Mouse (Mus musculus): ENCODE results near the gene Ifit3b.
"Not testable (repeated sequence)": the region's sequence is repeated elsewhere in the genome, so short reads cannot be mapped to it uniquely, and the experiment has no call there.

Gene Ifit3b

DNA sequence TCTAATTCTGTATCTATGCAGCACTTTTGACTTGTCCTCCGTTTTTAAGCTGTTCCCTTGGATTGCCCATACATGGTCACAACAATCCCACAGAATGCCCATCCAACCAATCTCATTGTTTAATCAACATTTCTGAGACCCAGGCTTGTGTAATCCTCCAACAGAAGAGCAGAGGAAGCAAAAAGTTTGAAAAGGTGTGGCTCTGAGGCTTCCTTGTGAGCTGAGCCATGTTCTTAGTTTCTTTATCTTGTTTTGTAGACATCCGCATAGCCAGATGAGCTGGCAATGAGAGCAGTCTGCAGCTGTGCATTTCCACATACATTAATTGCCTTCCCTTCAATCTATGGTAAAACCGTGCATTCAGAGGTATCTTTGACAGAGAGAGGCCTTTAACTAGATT lies 2.3 kb upstream of the Ifit3b start:
- DNase-seq (ENCODE audit: low read depth in 1 of 2, low spot score in 2 of 2), result no peak

DNA sequence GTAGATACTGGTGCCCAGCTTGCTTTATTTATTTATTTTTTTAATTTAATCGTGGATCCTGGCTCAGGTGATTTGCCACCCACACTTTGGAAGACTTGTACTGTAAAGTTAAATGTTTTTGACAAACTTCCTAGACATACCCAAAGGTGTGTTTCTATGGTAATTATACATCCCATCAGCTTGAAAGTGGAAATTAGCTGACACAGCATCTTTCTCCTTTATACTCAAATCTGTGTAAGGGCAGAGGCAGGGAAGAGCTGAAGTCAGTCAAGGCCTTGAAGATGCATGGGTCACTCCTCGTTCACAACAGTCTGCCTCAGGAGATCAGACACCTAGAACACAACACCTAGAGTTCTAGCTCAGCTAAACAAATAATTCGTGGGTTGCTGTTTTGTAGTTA lies 2.3 kb downstream of the Ifit3b start:
- not testable (repeated sequence) for DNase-seq (ENCODE audit: low read depth in 1 of 2, low spot score in 2 of 2)

DNA sequence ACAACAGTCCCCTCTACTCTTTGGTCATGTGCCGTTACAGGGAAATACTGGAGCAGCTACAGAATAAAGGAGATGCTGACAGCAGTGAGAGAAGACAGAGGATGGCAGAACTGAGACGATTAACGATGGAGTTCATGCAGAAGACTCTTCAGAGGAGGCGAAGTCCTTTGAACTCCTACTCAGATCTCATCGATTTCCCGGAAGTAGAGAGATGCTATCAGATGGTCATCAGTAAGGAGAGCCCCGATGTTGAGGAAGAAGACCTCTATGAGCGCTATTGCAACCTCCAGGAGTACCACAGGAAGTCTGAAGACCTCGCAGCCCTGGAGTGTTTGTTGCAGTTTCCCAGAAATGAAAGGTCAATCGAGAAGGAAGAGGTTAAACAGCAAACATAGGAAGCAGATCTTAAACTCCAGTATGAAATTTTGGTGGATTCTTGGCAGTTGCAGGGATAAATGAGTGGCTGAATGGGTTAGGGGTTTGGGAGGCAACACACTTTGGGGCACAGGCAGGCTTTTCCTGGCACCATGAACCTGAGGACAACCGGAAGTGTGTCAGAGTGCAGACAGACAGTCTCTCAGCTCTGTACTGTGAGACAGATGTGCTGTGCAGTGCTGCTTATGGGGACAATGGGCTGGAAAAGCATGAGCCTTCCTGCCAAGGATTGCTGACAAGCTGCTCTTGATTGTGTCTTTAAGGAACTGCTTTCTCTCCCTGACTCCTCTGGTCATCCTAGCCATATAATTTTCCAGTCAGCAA lies 4.7 kb downstream of the Ifit3b start:
- DNase-seq (ENCODE audit: low read depth in 1 of 2, low spot score in 2 of 2), result not testable (repeated sequence)

DNA sequence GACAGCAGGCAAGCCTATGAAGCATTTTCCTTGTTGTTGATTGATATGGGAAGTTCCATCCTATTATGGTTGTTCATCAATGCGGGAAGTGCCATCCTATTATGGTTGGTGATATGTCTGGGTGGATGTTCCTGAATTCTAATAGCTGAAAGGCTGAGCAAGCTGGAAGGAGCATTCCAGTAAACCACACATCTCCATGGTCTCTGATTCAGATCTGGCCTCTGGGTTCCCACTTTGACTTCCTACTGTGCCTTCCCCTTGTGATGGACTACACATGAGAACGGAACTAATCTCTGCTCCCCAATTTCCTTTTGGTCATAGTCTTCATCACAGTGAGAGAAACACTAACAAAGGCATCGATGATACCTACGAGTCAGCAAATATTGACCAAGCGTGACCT lies 13.1 kb downstream of the Ifit3b start:
- no peak for DNase-seq (ENCODE audit: low read depth in 1 of 2, low spot score in 2 of 2)

DNA sequence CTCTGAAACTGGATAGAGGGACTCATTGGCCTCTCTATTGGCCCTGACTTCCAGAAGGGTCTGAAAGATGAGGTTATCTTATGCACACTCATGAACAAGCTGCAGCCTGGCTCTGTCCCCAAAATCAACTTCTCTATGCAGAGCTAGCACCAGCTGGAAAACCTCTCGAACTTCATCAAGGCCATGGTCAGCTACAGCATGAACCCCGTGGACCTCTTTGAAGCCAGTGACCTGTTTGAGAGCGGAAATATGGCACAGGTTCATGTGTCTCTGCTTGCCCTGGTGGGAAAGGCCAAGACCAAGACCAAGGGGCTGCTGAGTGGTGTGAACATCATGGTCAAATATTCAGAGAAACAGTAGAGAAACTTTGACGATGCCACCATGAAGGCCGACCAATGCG lies 16.0 kb downstream of the Ifit3b start:
- no peak for DNase-seq (ENCODE audit: low read depth in 1 of 2, low spot score in 2 of 2)

DNA sequence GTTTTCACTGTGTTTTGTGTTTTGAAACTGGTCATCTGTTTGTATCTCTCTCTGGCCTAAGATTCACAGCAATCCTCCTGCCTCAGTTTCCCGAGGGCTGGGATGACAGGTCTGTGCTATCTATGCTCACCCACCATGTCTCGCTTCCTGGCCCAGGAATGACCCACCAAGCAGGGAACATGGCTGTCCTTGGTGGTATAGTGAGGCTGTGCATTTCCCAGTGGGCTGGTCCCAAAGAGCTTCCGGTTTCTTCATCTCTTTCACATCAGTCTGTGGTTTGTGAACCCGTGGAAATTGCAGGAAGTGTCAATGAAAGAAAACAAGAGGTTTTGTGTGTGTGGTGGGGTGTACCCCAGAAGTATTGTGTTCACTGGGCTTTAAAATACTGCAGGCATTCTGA lies 16.9 kb downstream of the Ifit3b start:
- DNase-seq (ENCODE audit: low read depth in 1 of 2, low spot score in 2 of 2), result no peak

DNA sequence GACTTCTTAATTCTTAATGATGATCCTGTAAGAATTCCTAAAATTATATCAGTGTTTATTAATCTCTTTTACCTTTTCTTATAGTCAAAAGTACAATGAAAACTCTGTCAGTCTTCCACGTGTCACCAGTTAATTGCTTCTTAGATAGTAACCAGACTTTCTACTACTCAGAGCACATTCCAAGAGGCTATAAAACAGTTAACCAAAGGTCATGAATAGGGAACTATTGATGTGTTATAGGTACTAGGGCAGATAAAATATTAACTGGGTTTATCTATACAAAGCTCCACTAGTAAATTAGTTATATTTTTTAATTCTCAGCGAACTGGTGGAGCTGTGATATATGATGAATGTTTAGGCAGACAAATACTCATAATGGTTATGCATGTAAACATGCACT lies 19.7 kb downstream of the Ifit3b start:
- no peak for DNase-seq (ENCODE audit: low read depth in 1 of 2, low spot score in 2 of 2)

DNA sequence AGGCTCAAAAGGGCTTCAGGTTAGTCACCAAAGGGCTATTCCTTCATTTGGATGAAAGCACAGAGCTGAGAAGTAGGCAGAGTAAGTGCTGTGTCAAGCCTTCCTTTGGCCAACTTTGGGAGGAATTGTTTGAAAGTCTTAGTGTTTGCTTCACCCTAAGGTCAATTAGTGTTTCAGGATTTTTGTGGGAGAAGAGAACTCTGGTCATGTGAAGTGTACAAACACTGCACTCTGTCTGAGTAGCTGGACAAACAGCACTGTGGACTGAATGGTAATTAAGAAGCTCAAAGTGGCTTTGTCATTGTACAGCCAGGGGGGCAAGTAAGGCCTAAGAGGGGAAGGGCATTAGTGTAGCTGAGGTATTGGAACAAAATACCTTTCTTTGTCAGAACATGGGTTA lies 23.7 kb downstream of the Ifit3b start:
- no peak for DNase-seq (ENCODE audit: low read depth in 1 of 2, low spot score in 2 of 2)

DNA sequence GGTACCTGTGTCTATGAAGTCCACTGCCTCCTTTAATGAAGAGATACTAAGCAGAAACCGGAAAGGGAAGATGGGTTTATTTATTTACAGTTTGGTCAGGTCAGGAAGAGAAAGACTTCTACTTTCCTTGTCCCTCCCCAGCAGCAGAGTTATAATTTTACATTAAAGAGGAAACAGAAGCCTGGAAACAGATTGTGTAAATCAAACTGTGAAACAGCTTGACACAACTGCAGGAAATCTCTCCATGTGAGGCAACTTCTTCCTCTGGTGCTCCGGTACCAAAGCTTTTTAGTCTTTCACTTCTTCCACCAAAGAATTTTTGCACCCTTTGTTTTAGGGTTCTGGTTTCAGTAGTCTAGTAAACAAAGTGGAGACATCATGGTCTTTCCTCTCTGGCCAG lies 25.7 kb downstream of the Ifit3b start:
- DNase-seq (ENCODE audit: low read depth in 1 of 2, low spot score in 2 of 2), result no peak

DNA sequence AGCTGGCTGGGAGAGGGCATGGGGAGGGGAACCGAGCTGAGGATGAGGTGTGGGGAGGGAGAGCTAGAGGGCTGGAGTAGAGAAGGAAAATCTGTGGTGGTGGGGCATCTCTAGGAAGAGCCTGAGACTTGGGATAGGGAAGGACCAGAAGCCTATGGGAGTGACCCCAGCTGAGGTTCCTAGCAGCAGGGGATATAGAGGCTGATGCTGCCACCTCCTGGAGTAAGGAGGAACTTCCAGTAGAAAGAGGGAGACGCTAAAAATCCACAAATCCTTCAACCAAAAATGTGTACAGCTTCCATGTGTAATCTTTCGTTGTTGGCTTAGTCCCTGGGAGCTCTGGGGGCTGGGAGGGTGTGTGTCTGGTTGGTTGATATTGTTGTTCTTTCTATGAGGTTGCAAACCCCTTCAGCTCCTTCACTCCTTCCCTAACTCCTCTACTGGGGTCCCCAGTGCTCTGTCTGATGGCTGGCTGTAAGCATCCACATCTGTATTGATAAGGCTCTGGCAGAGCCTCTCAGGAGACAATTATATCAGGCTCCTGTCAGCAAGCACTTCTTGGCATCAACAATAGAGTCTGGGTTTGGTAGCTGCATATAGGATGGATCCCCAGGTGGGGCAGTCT lies 29.3 kb downstream of the Ifit3b start:
- peak in 1 of 2 experiments; percentile 10 for DNase-seq (ENCODE audit: low read depth in 1 of 2, low spot score in 2 of 2)

DNA sequence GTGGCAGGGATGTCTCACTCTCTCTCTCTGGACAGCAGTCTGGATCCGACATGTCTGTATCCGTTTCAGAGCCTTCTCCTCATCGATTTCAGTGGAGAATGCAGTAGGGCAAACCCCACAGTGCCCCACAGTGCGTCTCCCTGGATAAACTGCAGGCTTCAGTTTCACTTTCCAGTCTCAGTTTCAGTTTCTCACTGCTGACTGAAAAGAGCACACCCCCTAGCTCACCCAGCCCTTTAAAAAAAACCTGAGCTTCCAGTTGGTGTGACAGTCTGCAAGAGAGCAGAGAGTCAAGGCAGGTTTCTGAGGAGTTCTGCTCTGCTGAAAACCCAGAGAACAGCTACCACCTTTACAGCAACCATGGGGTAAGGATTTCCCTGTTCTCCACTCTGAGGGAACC lies 32.9 kb downstream of the Ifit3b start, which contains the start of the genes Ifit1bl2 and Ifit1:
Ifit1bl2 (minus strand) TSS at position 121 of the 400 bp plus-strand sequence.
Ifit1 (plus strand) TSS at position 249 of the 400 bp plus-strand sequence.
- DNase-seq (ENCODE audit: low read depth in 1 of 2, low spot score in 2 of 2), result no peak

DNA sequence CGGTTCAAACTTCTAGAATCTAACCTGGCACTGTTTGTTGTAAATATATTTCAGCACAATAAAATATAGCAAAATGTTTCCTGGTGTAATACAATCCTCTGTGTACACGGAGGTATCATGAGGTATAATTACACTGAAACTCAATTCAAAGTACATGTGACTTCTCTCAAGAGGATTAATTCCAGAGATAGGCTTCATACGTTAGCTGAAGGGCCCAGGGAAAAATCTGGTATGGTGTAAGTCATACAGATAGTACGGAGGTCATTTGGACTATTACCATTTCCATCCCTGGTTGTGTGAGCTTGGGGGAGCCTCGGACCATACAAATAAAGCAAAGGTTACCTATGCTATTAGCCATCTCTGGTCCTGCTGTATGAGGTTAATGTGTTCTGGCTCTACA lies 34.8 kb downstream of the Ifit3b start:
- no peak for DNase-seq (ENCODE audit: low read depth in 1 of 2, low spot score in 2 of 2)

DNA sequence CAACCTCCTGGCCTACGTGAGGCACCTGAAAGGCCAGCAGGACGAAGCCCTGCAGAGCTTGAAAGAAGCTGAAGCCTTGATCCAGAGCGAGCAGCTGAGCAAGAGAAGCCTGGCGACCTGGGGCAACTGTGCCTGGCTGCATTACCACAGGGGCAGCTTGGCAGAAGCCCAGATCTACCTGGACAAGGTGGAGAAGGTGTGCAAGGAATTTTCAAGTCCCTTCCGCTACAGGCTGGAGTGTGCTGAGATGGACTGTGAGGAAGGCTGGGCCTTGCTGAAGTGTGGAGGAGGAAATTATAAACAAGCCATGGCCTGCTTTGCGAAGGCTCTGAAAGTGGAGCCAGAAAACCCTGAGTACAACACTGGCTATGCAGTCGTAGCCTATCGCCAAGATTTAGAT lies 39.9 kb downstream of the Ifit3b start:
- not testable (repeated sequence) for DNase-seq (ENCODE audit: low read depth in 1 of 2, low spot score in 2 of 2)

DNA sequence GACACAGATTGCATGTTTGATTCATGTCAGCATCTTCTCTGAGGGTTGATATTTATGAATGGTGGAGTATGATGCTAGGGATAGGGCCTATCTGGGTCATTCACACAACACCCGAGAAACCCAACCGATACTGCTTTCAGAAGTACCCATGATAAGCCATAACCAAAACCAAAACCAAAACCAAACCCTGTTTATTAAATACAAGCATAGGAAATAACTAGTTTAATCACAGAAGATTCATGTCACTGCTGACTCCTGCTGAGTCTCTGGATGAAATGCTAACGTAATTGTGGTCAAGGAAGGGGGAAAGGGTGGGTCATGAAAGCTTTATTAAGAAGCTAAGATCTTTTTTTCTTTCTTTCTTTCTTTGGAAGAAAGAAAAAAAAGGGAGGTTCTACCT lies 42.5 kb downstream of the Ifit3b start:
- no peak for DNase-seq (ENCODE audit: low read depth in 1 of 2, low spot score in 2 of 2)

DNA sequence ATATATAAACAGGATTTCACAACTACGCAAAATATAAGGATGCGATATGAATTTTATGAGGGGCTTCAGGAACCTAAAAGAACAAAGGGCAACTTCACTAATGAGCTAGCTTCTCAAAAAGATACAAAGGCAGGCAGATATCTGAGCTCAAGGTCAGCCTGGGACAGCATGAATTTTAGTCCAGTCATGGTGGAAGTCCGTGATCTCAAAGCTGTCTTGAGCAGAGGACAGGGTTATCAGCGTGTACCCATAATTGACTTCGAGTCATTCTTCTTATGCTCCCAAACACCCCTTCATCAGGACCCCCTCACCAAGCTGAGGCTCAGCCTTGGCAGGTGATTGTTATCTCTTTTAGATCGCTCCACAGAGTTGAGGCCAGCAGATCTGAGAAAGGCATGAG lies 43.2 kb downstream of the Ifit3b start:
- no peak for DNase-seq (ENCODE audit: low read depth in 1 of 2, low spot score in 2 of 2)

DNA sequence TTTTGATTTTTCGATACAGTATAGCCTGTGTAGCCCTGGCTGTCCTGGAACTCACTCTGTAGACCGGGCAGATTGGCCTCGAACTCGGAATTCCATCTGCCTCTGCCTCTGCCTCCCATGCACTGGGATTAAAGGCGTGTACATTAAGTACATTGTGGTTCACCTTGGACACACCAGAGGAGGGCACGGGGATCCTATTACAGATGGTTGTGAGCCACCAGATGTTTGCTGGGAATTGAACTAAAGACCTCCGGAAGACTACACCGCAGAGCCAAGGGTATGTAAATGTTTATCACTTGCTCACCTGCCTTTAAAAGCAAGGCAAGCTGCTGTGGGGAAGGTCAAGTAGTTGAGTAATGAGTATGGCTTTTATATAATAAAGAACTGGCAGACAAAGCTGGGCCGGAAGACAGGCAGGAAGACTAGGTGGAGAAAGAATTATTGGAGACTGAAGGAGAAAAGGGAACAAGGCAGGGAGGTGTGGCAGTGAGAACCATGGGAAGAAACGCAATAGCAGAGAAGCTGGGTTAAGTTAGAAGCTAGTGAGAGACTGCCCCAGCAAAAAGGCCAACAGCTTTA lies 47.5 kb downstream of the Ifit3b start:
- no peak for DNase-seq (ENCODE audit: low read depth in 1 of 2, low spot score in 2 of 2)

DNA sequence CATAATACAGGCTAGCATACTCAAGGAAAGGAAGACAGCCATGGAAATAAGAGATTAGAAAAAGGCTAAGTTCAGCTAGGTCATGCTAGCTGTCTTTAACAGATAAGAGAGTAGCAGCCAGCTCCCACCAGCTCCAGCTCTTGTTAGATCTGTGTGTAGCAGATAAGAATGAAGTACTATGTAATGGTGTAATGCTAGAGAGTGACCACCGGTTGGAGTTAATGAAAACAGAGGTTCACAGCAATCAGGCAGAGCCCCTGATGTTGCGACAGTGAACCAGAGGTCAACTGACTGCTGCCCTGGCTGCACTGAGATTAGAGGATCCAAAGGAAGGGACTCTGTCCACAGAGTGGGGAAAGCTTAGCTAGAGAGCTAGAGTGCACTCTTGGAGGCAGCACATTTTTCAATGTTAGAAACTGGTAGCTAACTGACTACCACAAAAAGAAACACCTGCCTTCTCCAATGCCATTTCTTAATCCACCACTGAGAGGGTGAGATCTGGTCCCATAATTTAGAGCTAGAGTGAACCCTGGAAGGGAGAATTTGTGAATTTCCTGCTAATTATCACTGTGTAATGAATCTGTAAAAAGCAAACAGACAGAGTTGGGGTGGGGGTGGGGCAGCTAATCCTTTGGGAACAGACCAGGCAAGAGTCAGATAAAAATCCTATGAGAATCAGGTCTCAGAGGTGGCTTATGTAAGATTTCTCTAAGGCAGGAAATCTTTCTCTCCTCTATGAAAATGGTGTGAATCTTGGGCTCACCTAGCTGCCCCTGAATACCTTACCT lies 48.9 kb downstream of the Ifit3b start:
- no peak for DNase-seq (ENCODE audit: low read depth in 1 of 2, low spot score in 2 of 2)

DNA sequence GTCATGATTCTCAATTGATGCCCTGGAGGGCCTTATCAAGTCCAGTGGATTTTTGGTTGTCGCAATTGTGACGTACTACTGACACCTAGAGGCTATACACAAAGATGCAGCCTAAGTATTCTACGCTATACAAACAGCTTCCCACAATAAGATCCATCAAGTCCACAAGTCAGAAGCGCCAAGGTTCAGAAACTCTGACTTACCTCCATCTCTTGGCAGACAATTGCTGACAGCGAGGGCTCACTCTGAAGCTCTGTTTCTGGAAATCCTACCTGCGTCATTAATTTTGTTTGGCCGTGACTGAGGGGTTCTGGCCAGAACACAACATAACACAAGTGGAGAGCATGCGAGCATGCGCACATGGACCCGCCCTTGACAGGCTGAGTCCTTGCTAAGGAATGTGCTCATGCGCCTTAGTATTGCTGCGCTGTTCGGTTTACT lies 54.3 kb downstream of the Ifit3b start:
- no peak for DNase-seq (ENCODE audit: low read depth in 1 of 2, low spot score in 2 of 2)

DNA sequence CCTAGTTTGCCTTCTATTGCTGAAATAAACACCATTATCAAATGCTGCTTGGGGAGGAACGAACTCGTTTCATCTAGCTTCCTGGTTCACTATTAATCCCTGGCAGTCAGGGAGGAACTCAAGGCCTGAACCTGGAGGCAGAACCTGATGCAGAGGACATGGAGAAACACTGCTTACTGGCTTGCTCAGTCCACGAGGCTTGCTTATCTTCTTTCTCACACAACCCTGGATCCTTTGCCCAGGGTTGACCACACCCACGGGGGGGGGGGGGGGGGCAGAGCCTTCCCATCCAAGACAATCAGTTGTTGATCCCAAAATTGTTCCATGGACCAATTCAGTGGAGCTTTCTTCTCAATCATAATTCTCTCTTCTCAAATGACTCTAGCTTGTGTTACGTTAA lies 55.0 kb downstream of the Ifit3b start:
- no peak for DNase-seq (ENCODE audit: low read depth in 1 of 2, low spot score in 2 of 2)
